Mouse (Mus musculus) heart, adult 18-20 months (tissue): ENCODE measurements at regions not wholly inside any gene's neighbourhood (a gene's known extent, or its start where the extent isn't known, plus 50 kb on each side); places are given as distances from the start of the nearest gene placed in this dataset.

Experiments used
- DNase-seq, 2 experiments: peaks; one replicate each; pipeline ENCODE4 v3.0.0; 2021 to 2022; ENCODE audit warnings: mixed read lengths in 1 of 2

- no peak for DNase-seq
These were observed 257.7 kb downstream of the Lmo4 start for GRCm38 (mm10) chr3:143947079-143947937.

DNA sequence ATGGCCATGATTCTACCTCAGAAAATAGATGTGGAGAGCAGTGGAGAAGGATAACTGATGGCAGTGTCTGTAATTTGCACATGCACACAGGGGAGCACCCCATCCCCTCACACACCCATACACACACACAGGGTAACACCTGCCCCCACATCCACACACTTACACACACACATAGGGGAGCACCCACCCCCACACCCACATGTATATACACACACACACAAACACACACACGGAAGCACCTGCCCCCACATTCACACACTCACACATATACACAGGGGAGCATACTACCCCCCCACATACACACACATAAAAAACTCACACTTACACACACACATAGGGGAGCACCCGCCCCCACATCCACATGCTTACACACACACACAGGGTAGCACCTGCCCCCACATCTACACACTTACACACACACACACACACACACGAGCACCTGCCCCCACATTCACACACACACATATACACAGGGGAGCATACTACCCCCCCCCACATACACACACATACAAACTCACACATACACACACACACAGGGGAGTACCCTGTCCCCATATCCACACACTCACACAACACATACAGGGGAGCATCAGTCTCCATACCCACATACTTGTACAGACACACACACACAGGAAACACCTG is 265.8 kb downstream of the Lmo4 start:
- no peak for DNase-seq

DNA sequence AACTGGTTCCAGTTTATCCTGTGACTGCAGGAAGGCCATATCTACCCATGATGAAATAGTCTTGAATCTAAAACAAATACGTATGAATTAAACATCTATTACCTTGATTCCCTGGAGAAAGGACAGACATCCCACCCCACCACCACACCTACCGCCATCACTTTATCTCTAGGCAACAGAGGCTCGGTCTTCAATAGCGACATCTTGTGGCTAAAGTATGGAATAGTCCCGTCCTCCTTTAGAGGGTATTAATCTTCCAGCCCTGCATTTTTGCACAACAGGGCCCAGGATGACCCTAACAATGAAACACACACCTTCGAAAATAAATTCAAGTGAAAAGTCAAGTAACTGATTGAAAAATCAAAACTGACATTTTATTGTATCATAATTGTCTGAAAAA is 279.7 kb downstream of the Lmo4 start:
- DNase-seq = no peak

DNA sequence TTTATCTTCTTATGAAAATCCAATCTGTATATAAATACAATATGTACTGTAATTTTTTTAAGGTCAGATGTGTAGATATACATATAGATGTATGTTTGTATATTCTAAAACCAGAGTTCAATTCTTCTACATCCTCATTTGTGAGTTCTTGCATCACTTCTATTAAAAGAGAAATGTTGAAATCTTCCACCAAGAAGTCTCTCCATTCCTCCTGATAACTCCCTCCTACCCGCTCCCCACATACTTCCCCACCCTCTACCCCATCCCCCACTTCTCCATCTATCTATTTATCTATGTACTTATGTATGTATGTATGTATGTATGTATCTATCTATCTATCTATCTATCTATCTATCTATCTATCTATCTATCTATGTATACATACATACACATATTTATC is 285.3 kb downstream of the Lmo4 start:
- DNase-seq = no peak

DNA sequence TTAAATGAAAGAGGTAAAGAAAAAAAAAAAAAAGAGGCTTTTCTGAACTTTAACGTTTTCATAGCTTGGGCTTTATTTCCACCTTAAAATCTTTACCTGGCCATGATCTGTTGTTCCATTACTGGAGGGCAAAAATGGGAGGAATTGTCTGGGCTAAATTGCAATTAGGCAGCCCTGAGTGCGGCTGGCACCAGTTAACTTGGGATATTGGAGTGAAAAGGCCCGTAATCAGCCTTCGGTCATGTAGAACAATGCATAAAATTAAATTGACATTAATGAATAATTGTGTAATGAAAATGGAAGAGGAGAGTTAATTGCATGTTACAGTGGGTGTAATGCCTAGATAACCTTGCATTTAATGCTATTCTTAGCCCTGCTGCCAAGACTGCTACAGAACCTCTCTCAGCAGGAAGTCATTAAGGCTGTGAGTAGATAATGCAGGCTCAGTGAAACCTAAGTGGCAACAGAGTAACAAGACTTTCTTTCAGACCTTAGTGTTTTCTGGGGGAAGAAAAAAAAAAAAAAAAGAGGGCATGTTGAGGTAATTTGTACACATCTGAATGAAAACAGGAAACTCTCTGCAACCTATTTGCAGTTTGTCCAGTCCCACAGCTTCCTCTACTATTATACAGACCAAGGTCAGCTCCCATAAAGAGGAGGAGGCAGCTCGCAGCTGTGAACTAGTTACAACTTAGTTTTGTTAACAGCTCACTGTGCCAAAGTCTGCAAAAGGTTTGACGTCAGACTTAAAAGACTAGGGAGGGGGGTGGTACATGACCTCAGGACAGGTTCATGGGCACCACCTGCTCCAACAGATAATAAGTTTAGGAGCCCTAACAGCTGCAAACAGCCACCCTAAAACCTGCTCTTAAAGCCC is 290.4 kb downstream of the Lmo4 start:
- no peak for DNase-seq

DNA sequence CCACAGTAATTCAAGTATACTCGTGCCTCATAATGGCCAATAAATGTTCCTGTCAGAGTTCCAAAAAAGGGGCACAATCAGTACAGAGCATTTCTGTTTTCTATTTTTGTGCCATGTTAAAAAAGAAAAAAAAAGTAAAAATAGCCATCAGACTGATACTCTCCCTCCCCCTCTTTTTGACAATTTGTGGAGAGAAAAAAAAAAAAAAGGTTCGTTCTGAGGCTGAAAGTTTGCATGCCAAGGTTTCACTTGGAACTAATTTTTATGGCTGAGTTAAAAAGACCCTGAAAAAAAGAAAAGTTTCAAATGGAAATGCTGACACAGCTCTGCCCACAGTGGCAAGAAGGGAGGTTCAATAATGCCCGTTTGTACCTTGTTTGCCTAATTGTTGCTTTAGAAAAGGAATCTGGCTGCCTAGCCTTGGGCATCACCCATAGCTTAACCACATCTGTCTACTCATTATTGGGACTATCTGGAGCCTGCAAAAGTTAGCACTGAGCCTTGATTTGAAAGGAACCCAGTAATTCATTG is 291.9 kb downstream of the Lmo4 start:
- DNase-seq = no peak

DNA sequence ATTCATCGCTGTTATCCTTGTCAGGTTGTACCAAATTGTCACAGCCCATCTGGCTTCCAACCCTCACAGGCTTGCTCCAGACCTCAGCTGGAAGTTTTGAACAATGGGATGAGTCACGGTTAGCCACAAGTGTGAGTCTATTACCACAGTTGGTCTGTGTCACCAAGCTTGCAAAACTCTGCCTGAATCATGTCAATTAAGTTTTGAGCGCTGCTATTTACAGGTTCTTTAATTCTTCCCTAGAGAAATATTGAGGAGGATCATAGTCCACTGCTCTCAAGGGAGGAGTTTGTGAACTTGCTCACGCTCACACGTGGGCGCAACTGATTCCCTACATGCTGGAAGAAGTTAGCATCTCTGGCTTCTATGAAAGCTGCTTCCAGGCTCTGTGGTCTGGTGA is 292.6 kb downstream of the Lmo4 start:
- no peak for DNase-seq

DNA sequence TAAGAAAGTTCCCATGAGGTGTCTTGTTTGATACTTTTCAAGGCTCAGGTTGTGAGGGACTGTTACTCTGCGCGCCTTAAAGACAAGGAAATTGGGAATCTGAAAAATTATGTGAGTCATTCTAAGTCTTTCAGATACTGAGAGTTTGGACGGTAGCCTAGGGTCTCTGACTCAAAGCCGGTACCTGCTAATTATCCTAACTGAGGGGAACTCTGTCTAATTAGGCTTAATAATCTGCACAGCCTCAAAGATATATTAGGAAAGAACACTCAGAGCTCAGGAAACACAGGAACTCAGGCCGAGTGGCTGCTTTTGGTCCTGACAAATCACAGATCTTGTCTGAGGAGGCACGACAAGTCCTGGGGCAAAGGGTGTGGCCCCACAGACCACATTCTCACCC is 295.7 kb downstream of the Lmo4 start:
- no peak for DNase-seq

GRCm38 (mm10) chr3:143903421-143903820 is 301.6 kb downstream of the Lmo4 start:
- no peak for DNase-seq

GRCm38 (mm10) chr3:143880813-143881212 is 324.2 kb downstream of the Lmo4 start:
- no peak for DNase-seq

DNA sequence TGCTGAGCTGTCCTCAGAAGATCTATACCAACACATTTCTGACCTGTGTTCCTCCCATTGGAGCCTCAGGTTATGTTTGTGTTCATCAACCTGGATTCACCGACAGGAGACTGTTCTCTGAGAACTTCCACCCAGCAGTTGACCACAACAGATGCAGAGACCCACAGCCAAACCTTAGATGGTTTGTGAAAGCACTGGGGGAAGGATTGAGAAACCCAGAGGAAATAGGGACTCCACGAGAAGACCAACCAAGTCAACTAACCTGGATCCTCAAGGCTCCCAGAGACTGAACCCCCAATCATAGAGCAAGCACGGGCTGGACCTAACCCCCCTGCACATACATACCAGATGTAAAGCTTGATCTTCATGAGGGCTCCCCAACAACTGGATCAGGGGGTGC is 331.1 kb downstream of the Lmo4 start:
- DNase-seq = no peak

DNA sequence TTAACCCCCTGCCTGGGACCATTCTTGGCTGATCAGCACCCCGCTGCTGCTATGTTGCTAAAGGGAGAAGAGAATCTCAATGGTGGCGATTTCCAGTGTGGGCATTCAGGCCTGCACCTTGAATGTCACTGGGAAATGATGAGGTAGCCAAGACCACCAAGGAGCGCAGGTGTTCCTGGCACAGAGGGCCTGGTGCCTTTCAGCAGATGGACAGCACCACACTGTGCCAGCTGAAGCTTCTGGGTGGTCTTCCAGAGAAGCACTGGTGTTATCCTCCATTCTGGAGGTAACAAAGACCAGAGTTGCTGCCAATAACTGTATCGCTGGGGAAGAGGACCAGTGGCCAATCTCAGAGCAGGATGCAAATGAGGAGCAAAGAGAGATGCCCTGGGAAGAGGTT is 338.5 kb downstream of the Lmo4 start:
- no peak for DNase-seq

- no peak for DNase-seq
These were observed 339.4 kb downstream of the Lmo4 start for GRCm38 (mm10) chr3:143865626-143866025.

- no peak for DNase-seq
These were observed 340.5 kb downstream of the Lmo4 start for GRCm38 (mm10) chr3:143864490-143864889.

GRCm38 (mm10) chr3:143862531-143862930 is 342.5 kb downstream of the Lmo4 start:
- DNase-seq = no peak

GRCm38 (mm10) chr3:143861866-143862265 is 343.2 kb downstream of the Lmo4 start:
- no peak for DNase-seq

GRCm38 (mm10) chr3:143835611-143836240 is 369.3 kb downstream of the Lmo4 start:
- no peak for DNase-seq

DNA sequence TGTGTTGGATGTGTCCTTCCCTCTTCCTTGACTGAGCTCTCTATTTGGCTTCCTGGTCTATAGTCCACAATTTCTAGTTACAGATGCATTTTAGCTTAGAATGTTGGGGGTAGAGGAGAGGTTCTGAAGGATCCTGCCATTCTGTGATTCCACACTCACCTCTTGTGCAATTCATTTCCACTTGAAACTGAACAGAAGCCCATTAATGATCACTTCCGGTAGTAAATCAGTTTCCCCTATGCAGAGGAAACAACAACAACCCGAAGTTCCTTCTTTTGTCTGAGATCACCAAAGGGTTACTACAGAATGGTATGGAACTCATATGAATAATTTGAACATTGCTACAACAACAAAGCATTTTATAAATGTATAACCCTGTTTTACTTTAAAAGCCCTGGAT is 370.3 kb downstream of the Lmo4 start:
- no peak for DNase-seq

DNA sequence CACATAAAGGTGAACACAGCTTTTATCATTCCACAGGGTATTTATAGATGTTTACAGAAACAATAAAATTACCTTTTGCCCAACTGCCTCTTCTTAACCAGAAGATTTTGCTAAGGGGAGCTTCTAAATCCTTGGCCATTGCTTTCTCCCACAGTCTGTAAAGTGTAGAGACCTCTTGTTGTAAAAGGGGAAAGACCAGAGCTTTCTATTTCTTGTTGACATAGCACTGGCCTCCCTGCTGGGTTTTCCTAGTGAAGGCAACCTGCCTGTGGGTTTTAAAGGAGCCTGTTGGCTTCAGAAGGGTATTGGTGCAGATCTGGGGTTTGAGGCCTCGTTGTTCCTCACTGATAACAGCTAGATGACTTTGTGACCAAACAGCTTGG is 381.6 kb downstream of the Lmo4 start:
- no peak for DNase-seq

GRCm38 (mm10) chr3:143822564-143823394 is 382.2 kb downstream of the Lmo4 start:
- DNase-seq = no peak

GRCm38 (mm10) chr3:143807544-143807943 is 397.5 kb downstream of the Lmo4 start:
- DNase-seq = no peak
